Mouse (Mus musculus) limb, embryonic 14.5 days (tissue): Measurements from ENCODE around the gene Trim8. TPM values are rescaled to one million over a fixed set of nuclear protein-coding genes. Genes with fewer than 3 reads are reported as not detected.

Source experiments
- ATAC-seq: fragments of 200-750 bp; cut with Nextera tagmentation; 2 replicates; pipeline ENCODE4 v1.8.0; 2017; ENCODE audit warnings: low read depth, moderate number of reproducible peaks, moderate TSS enrichment; ENCODE audit not compliant: low FRiP score
- DNase-seq: peaks from one replicate; pipeline ENCODE4 v3.0.0-alpha.2; 2015; ENCODE audit warnings: low spot score
- H3K27ac ChIP-seq: fragments of 300-500 bp; sonication (generic); replicated peaks from 2 replicates; pipeline ENCODE4 v1.5.1; 2014; ENCODE audit warnings: low read depth, mild to moderate bottlenecking, low read length, moderate library complexity, mixed read lengths
- H3K27me3 ChIP-seq: fragments of 300-500 bp; sonication (generic); 2 replicates; pipeline ENCODE4 v1.6.1; 2014; ENCODE audit warnings: low read length, mixed read lengths; ENCODE audit not compliant: control insufficient read depth, insufficient read depth
- H3K36me3 ChIP-seq: fragments of 300-500 bp; sonication (generic); 2 replicates; pipeline ENCODE4 v1.6.1; 2014; ENCODE audit warnings: mild to moderate bottlenecking, low read length, moderate library complexity, mixed read lengths; ENCODE audit not compliant: control insufficient read depth, insufficient read depth
- H3K4me1 ChIP-seq: fragments of 300-500 bp; sonication (generic); 2 replicates; pipeline ENCODE4 v1.6.1; 2014; ENCODE audit warnings: antibody characterized with exemption, low read length, mixed read lengths; ENCODE audit not compliant: control insufficient read depth, insufficient read depth
- H3K4me2 ChIP-seq: fragments of 300-500 bp; sonication (generic); replicated peaks from 2 replicates; pipeline ENCODE4 v1.6.1; 2014; ENCODE audit warnings: low read depth, mild to moderate bottlenecking, low read length, moderate library complexity; ENCODE audit not compliant: severe bottlenecking
- H3K4me3 ChIP-seq: fragments of 300-500 bp; sonication (generic); replicated peaks from 2 replicates; pipeline ENCODE4 v1.5.1; 2014; ENCODE audit warnings: low read length
- H3K9ac ChIP-seq: fragments of 300-500 bp; sonication (generic); 2 replicates; pipeline ENCODE4 v1.6.1; 2014; ENCODE audit warnings: mild to moderate bottlenecking, low read depth, low read length, moderate library complexity; ENCODE audit not compliant: severe bottlenecking
- H3K9me3 ChIP-seq: fragments of 300-500 bp; sonication (generic); 2 replicates; pipeline ENCODE4 v1.6.1; 2016; ENCODE audit warnings: low read length; ENCODE audit not compliant: control insufficient read depth
- POLR2A ChIP-seq: fragments of 200-500 bp; IDR thresholded peaks from 2 replicates; pipeline ENCODE4 v1.8.0; 2012; ENCODE audit warnings: inconsistent platforms, mild to moderate bottlenecking, moderate library complexity, borderline replicate concordance; ENCODE audit not compliant: insufficient read depth, insufficient read length; ENCODE audit errors: extremely low read depth
- WGBS: fragments of 180-500 bp; shearing (Covaris S2); extraction: QIAGEN DNeasy Blood & Tissue Kit; methylation state at CpG from one replicate; pipeline ENCODE4 v1.1.7; 2014; 5-methylcytosine and 5-hydroxymethylcytosine counted together
- polyA plus RNA-seq, 2 experiments: library from polyadenylated mRNA; depleted of rRNA in 1 of 2; stranded (reverse) in 1 of 2; unstranded in 1 of 2; fragments of >200 nt; fragmentation: Nextera tagmentation in 1 of 2; extraction: Ambion mirVana in 1 of 2; gene quantifications; 2 replicates each; pipeline versions ENCODE4 v1.2.1 to v1.2.3; 2012 to 2014

Trim8 gene
- polyA plus RNA-seq, 2 experiments = 21.5 to 22.7 TPM

GRCm38 (mm10) chr19:46509736-46510135 lies 8.2 kb downstream of the Trim8 start:
- peaks cover 86% of the 10 kb centered on the region for H3K36me3 ChIP-seq
- H3K4me3 ChIP-seq = no peak overlapping the region
- no peak for DNase-seq
- no peaks in the 10 kb centered on the region for H3K9me3 ChIP-seq
- WGBS = 82% methylated on average over 4 of the region's 4 CpGs
- TF ChIP-seq POLR2A = no peak
- H3K9ac ChIP-seq = no peak overlapping the region
- ATAC-seq = no peak
- no peaks in the 10 kb centered on the region for H3K27me3 ChIP-seq
- no peak overlapping the region for H3K4me2 ChIP-seq
- peaks cover 34% of the 10 kb centered on the region for H3K4me1 ChIP-seq
- H3K27ac ChIP-seq = no peak overlapping the region

GRCm38 (mm10) chr19:46510401-46510800 lies 8.9 kb downstream of the Trim8 start:
- H3K9ac ChIP-seq = no peak overlapping the region
- peaks cover 28% of the 10 kb centered on the region for H3K4me1 ChIP-seq
- no peak for TF ChIP-seq POLR2A
- peaks cover 89% of the 10 kb centered on the region for H3K36me3 ChIP-seq
- no peak overlapping the region for H3K4me2 ChIP-seq
- no peak for ATAC-seq
- H3K27me3 ChIP-seq = no peaks in the 10 kb centered on the region
- H3K9me3 ChIP-seq = no peaks in the 10 kb centered on the region
- 77% methylated on average over 5 of the region's 5 CpGs for WGBS
- no peak overlapping the region for H3K27ac ChIP-seq
- DNase-seq = no peak
- no peak overlapping the region for H3K4me3 ChIP-seq

- Histone ChIP-seq H3K4me2 (no peak overlapping the region), H3K36me3 (peaks cover 89% of the 10 kb centered on the region), H3K4me3 (no peak overlapping the region), H3K4me1 (peaks cover 24% of the 10 kb centered on the region), H3K9ac (no peak overlapping the region), H3K9me3 (no peaks in the 10 kb centered on the region), H3K27me3 (no peaks in the 10 kb centered on the region), H3K27ac (no peak overlapping the region)
- no peak for ATAC-seq
- no peak for TF ChIP-seq POLR2A
- no peak for DNase-seq
- WGBS = 61% methylated on average over 3 of the region's 3 CpGs
Measured at GRCm38 (mm10) chr19:46510824-46511223, 9.3 kb downstream of the Trim8 start.

- no peaks in the 10 kb centered on the region for H3K27me3 ChIP-seq
Measured at GRCm38 (mm10) chr19:46511263-46511662, 9.8 kb downstream of the Trim8 start.

GRCm38 (mm10) chr19:46514387-46514786 lies 12.9 kb downstream of the Trim8 start:
- H3K36me3 ChIP-seq = peaks cover 70% of the 10 kb centered on the region
- H3K9me3 ChIP-seq = no peaks in the 10 kb centered on the region
- no peaks in the 10 kb centered on the region for H3K27me3 ChIP-seq
- ATAC-seq (no peak), DNase-seq (no peak)
- 81% methylated on average over 12 of the region's 12 CpGs for WGBS
- H3K27ac ChIP-seq = no peak overlapping the region
- no peak overlapping the region for H3K4me3 ChIP-seq
- no peak overlapping the region for H3K9ac ChIP-seq
- no peak for TF ChIP-seq POLR2A
- no peak overlapping the region for H3K4me2 ChIP-seq
- H3K4me1 ChIP-seq = peaks cover 20% of the 10 kb centered on the region

More at GRCm38 (mm10) chr19:46511263-46511662, 9.8 kb downstream of the Trim8 start:
- WGBS = 92% methylated on average over 10 of the region's 10 CpGs
- ATAC-seq (no peak), DNase-seq (no peak)
- Histone ChIP-seq H3K27ac (no peak overlapping the region), H3K36me3 (peaks cover 90% of the 10 kb centered on the region), H3K4me3 (no peak overlapping the region), H3K9ac (no peak overlapping the region), H3K9me3 (no peaks in the 10 kb centered on the region), H3K4me1 (peaks cover 20% of the 10 kb centered on the region), H3K4me2 (no peak overlapping the region)
- no peak for TF ChIP-seq POLR2A

- Histone ChIP-seq H3K4me3 (no peak overlapping the region), H3K4me2 (no peak overlapping the region), H3K27me3 (no peaks in the 10 kb centered on the region), H3K4me1 (peaks cover 20% of the 10 kb centered on the region), H3K9ac (no peak overlapping the region), H3K9me3 (no peaks in the 10 kb centered on the region), H3K27ac (no peak overlapping the region), H3K36me3 (peaks cover 61% of the 10 kb centered on the region)
- ATAC-seq = no peak
- no peak for TF ChIP-seq POLR2A
- 93% methylated on average over 24 of the region's 24 CpGs for WGBS
- no peak for DNase-seq
Measured at GRCm38 (mm10) chr19:46515287-46515821, 13.9 kb downstream of the Trim8 start.
